Mouse (Mus musculus) cortical plate, adult 2 months (tissue): Measurements from ENCODE around the gene Wars2. TPM values are rescaled to one million over a fixed set of nuclear protein-coding genes. Genes with fewer than 3 reads are reported as not detected.

ENCODE experiments used
- H3K27ac ChIP-seq: fragments of 200-500 bp; 2 replicates; pipeline ENCODE4 v1.5.1; 2012; ENCODE audit warnings: low read length, control low read depth, inconsistent platforms; ENCODE audit not compliant: insufficient read depth
- H3K4me1 ChIP-seq: fragments of 200-500 bp; 2 replicates; pipeline ENCODE4 v1.6.1; 2011; ENCODE audit warnings: low read length; ENCODE audit not compliant: control insufficient read depth, insufficient read depth
- H3K4me3 ChIP-seq: fragments of 200-500 bp; 2 replicates; pipeline ENCODE4 v1.5.1; 2011; ENCODE audit warnings: mild to moderate bottlenecking, low read length, control low read depth; ENCODE audit not compliant: insufficient read depth
- CTCF ChIP-seq: fragments of 200-500 bp; IDR thresholded peaks from 2 replicates; pipeline ENCODE4 v1.5.1; 2011; ENCODE audit warnings: mild to moderate bottlenecking, control low read depth, low read length; ENCODE audit not compliant: insufficient read depth; ENCODE audit errors: extremely low read depth
- POLR2A ChIP-seq: fragments of 200-500 bp; IDR thresholded peaks from 2 replicates; pipeline ENCODE4 v1.6.1; 2011; ENCODE audit warnings: mild to moderate bottlenecking, low read length, control low read depth; ENCODE audit not compliant: insufficient read depth; ENCODE audit errors: extremely low read depth
- polyA plus RNA-seq: library from polyadenylated mRNA; depleted of rRNA; stranded (reverse); fragments of >200 nt; gene quantifications from 2 replicates; pipeline ENCODE4 v1.2.3, GENCODE M21; 2012

The Wars2 gene
- polyA plus RNA-seq, 1 experiment: 4.1 TPM

GRCm38 (mm10) chr3:99253497-99254451 is 112.9 kb downstream of the Wars2 start:
- Histone ChIP-seq H3K4me3 (no peak overlapping the region), H3K4me1 (no peaks in the 10 kb centered on the region), H3K27ac (no peak overlapping the region)
- TF ChIP-seq CTCF (no peak), POLR2A (no peak)

GRCm38 (mm10) chr3:99254559-99255151 is 113.8 kb downstream of the Wars2 start:
- no peak overlapping the region for H3K27ac ChIP-seq
- no peak overlapping the region for H3K4me3 ChIP-seq
- H3K4me1 ChIP-seq: no peaks in the 10 kb centered on the region
- TF ChIP-seq CTCF (no peak), POLR2A (no peak)

GRCm38 (mm10) chr3:99255411-99256365 is 114.8 kb downstream of the Wars2 start:
- no peak overlapping the region for H3K27ac ChIP-seq
- no peak for TF ChIP-seq POLR2A
- no peak for TF ChIP-seq CTCF
- H3K4me3 ChIP-seq: no peak overlapping the region
- H3K4me1 ChIP-seq: no peaks in the 10 kb centered on the region

GRCm38 (mm10) chr3:99256366-99256750 is 115.5 kb downstream of the Wars2 start:
- no peak overlapping the region for H3K27ac ChIP-seq
- no peak overlapping the region for H3K4me3 ChIP-seq
- no peaks in the 10 kb centered on the region for H3K4me1 ChIP-seq
- no peak for TF ChIP-seq CTCF
- no peak for TF ChIP-seq POLR2A

GRCm38 (mm10) chr3:99256766-99257165 is 115.9 kb downstream of the Wars2 start:
- Histone ChIP-seq H3K4me3 (no peak overlapping the region), H3K27ac (no peak overlapping the region), H3K4me1 (no peaks in the 10 kb centered on the region)
- TF ChIP-seq CTCF (no peak), POLR2A (no peak)

- H3K4me1 ChIP-seq: no peaks in the 10 kb centered on the region
- no peak overlapping the region for H3K4me3 ChIP-seq
- no peak for TF ChIP-seq CTCF
- TF ChIP-seq POLR2A: no peak
- no peak overlapping the region for H3K27ac ChIP-seq
Measured at GRCm38 (mm10) chr3:99257586-99258577, 117.0 kb downstream of the Wars2 start.

GRCm38 (mm10) chr3:99259741-99260270 is 118.9 kb downstream of the Wars2 start:
- Histone ChIP-seq H3K4me1 (no peaks in the 10 kb centered on the region), H3K4me3 (no peak overlapping the region)

GRCm38 (mm10) chr3:99260395-99260794 is 119.5 kb downstream of the Wars2 start:
- H3K4me1 ChIP-seq: no peaks in the 10 kb centered on the region
- no peak overlapping the region for H3K27ac ChIP-seq
- TF ChIP-seq CTCF (no peak), POLR2A (no peak)
- no peak overlapping the region for H3K4me3 ChIP-seq

More at GRCm38 (mm10) chr3:99259741-99260270, 118.9 kb downstream of the Wars2 start:
- no peak overlapping the region for H3K27ac ChIP-seq
- no peak for TF ChIP-seq CTCF
- TF ChIP-seq POLR2A: no peak
